Mouse (Mus musculus) liver, embryonic 13.5 days (tissue): Measurements from ENCODE around the gene Fcrla. TPM values are rescaled to one million over a fixed set of nuclear protein-coding genes. Genes with fewer than 3 reads are reported as not detected.

ENCODE experiments used
- polyA plus RNA-seq: library from polyadenylated mRNA; unstranded; fragments of >200 nt; fragmentation: Nextera tagmentation; extraction: Ambion mirVana; gene quantifications from 2 replicates; pipeline ENCODE4 v1.2.1, GENCODE M21; 2015

The Fcrla gene
- polyA plus RNA-seq, 1 experiment from 2014 or later, result 0.24 TPM

Other genes starting within 250 kb of the Fcrla start
- gene Atf6, start 59.8 kb downstream of the Fcrla start, polyA plus RNA-seq, result 6.1 and 7.9 TPM in 2 replicates
- gene Gm26620, start 42.5 kb downstream of the Fcrla start, polyA plus RNA-seq, result 0.24 and 0.44 TPM in 2 replicates
- gene Dusp12, start 42.0 kb downstream of the Fcrla start, polyA plus RNA-seq, result 23.8 TPM in 2 replicates
- gene Fcrlb, start 14.6 kb downstream of the Fcrla start, polyA plus RNA-seq, result not detected in 2 replicates
- 2.5 and 3.0 TPM in 2 replicates for gene Fcgr2b, start 49.0 kb upstream of the Fcrla start, polyA plus RNA-seq
- gene Fcgr4, start 91.3 kb upstream of the Fcrla start, polyA plus RNA-seq, result 2.0 and 2.4 TPM in 2 replicates
- gene Fcgr3, start 137.4 kb upstream of the Fcrla start, polyA plus RNA-seq, result 17.9 and 23.1 TPM in 2 replicates
- gene Cfap126, start 186.3 kb upstream of the Fcrla start, polyA plus RNA-seq, result 1.8 and 2.5 TPM in 2 replicates
- 140 and 164 TPM in 2 replicates for gene Sdhc, start 223.0 kb upstream of the Fcrla start, polyA plus RNA-seq
- 0.14 TPM in 1 of 2 replicates, not detected in the other for gene Mpz, start 223.1 kb upstream of the Fcrla start, polyA plus RNA-seq